Mouse (Mus musculus) testis, adult 2 months (tissue): Measurements from ENCODE around the gene Atxn1. TPM values are rescaled to one million over a fixed set of nuclear protein-coding genes. Genes with fewer than 3 reads are reported as not detected.

Experiments
- H3K27ac ChIP-seq: fragments of 200-500 bp; 2 replicates; pipeline ENCODE4 v1.5.1; 2012; ENCODE audit warnings: low read depth, low read length; ENCODE audit not compliant: control insufficient read depth, insufficient read depth
- H3K27me3 ChIP-seq: fragments of 200-500 bp; 2 replicates; pipeline ENCODE4 v1.6.1; 2012; ENCODE audit warnings: mild to moderate bottlenecking, low read length, moderate library complexity; ENCODE audit not compliant: control insufficient read depth, insufficient read depth
- H3K36me3 ChIP-seq: fragments of 200-500 bp; 2 replicates; pipeline ENCODE4 v1.6.1; 2012; ENCODE audit warnings: mild to moderate bottlenecking, low read length; ENCODE audit not compliant: control insufficient read depth, insufficient read depth
- H3K4me1 ChIP-seq: fragments of 200-500 bp; 2 replicates; pipeline ENCODE4 v1.6.1; 2012; ENCODE audit warnings: low read length; ENCODE audit not compliant: control insufficient read depth, insufficient read depth
- H3K4me3 ChIP-seq: fragments of 200-500 bp; 2 replicates; pipeline ENCODE4 v1.5.1; 2012; ENCODE audit warnings: low read depth, mild to moderate bottlenecking, low read length, moderate library complexity, mixed read lengths; ENCODE audit not compliant: control insufficient read depth
- CTCF ChIP-seq: fragments of 200-500 bp; IDR thresholded peaks from 2 replicates; pipeline ENCODE4 v1.5.1; 2012; ENCODE audit warnings: low read depth, mild to moderate bottlenecking, inconsistent platforms, low read length, moderate library complexity; ENCODE audit not compliant: control insufficient read depth, insufficient read depth, insufficient replicate concordance
- POLR2A ChIP-seq: fragments of 200-500 bp; IDR thresholded peaks from 2 replicates; pipeline ENCODE4 v1.6.1; 2012; ENCODE audit warnings: low read depth, mild to moderate bottlenecking, inconsistent platforms, low read length, moderate library complexity; ENCODE audit not compliant: control insufficient read depth
- polyA plus RNA-seq: library from polyadenylated mRNA; depleted of rRNA; stranded (reverse); fragments of >200 nt; gene quantifications from 2 replicates; pipeline ENCODE4 v1.2.3, GENCODE M21; 2012

Atxn1 gene
- polyA plus RNA-seq, 1 experiment, result 3.2 TPM

- H3K4me3 ChIP-seq, result no peak overlapping the region
- H3K36me3 ChIP-seq, result no peaks in the 10 kb centered on the region
- TF ChIP-seq CTCF (peak; percentile 82), POLR2A (no peak)
Measured at GRCm38 (mm10) chr13:45571795-45572262, 393.0 kb downstream of the Atxn1 start.

GRCm38 (mm10) chr13:45569932-45570331 lies 394.9 kb downstream of the Atxn1 start:
- TF ChIP-seq CTCF, result no peak
- TF ChIP-seq POLR2A, result no peak
- H3K27ac ChIP-seq, result no peak overlapping the region

More at GRCm38 (mm10) chr13:45571795-45572262, 393.0 kb downstream of the Atxn1 start:
- Histone ChIP-seq H3K27ac (no peak overlapping the region), H3K4me1 (peaks cover 11% of the 10 kb centered on the region), H3K27me3 (no peaks in the 10 kb centered on the region)

GRCm38 (mm10) chr13:45564946-45565345 lies 399.9 kb downstream of the Atxn1 start:
- Histone ChIP-seq H3K27ac (no peak overlapping the region), H3K27me3 (no peaks in the 10 kb centered on the region), H3K36me3 (no peaks in the 10 kb centered on the region), H3K4me1 (peaks cover 18% of the 10 kb centered on the region), H3K4me3 (no peak overlapping the region)
- TF ChIP-seq CTCF, result no peak
- no peak for TF ChIP-seq POLR2A

More at GRCm38 (mm10) chr13:45569932-45570331, 394.9 kb downstream of the Atxn1 start:
- Histone ChIP-seq H3K27me3 (no peaks in the 10 kb centered on the region), H3K4me1 (peaks cover 18% of the 10 kb centered on the region), H3K4me3 (no peak overlapping the region), H3K36me3 (no peaks in the 10 kb centered on the region)

GRCm38 (mm10) chr13:45562011-45562410 lies 402.8 kb downstream of the Atxn1 start:
- Histone ChIP-seq H3K4me1 (peaks cover 7% of the 10 kb centered on the region), H3K36me3 (no peaks in the 10 kb centered on the region), H3K27ac (no peak overlapping the region), H3K27me3 (no peaks in the 10 kb centered on the region), H3K4me3 (no peak overlapping the region)
- no peak for TF ChIP-seq POLR2A
- TF ChIP-seq CTCF, result no peak

GRCm38 (mm10) chr13:45560543-45560942 lies 404.3 kb downstream of the Atxn1 start:
- Histone ChIP-seq H3K36me3 (no peaks in the 10 kb centered on the region), H3K27me3 (no peaks in the 10 kb centered on the region), H3K4me1 (no peaks in the 10 kb centered on the region), H3K4me3 (no peak overlapping the region), H3K27ac (no peak overlapping the region)
- TF ChIP-seq CTCF, result 0 out of 2 replicates have a peak, but pooled peaks have one; percentile 20
- TF ChIP-seq POLR2A, result no peak

GRCm38 (mm10) chr13:45559258-45559657 lies 405.6 kb downstream of the Atxn1 start:
- Histone ChIP-seq H3K4me3 (no peak overlapping the region), H3K27me3 (no peaks in the 10 kb centered on the region), H3K4me1 (no peaks in the 10 kb centered on the region), H3K27ac (no peak overlapping the region), H3K36me3 (no peaks in the 10 kb centered on the region)
- TF ChIP-seq POLR2A (no peak), CTCF (no peak)

GRCm38 (mm10) chr13:45558367-45558766 lies 406.4 kb downstream of the Atxn1 start:
- Histone ChIP-seq H3K4me3 (no peak overlapping the region), H3K4me1 (no peaks in the 10 kb centered on the region), H3K27ac (no peak overlapping the region), H3K36me3 (no peaks in the 10 kb centered on the region), H3K27me3 (no peaks in the 10 kb centered on the region)
- TF ChIP-seq POLR2A (no peak), CTCF (no peak)
